Mouse (Mus musculus) hindbrain, embryonic 12.5 days (tissue): ENCODE data around the gene Prdm1. TPM values are rescaled to one million over a fixed set of nuclear protein-coding genes. Genes with fewer than 3 reads are reported as not detected.

Experiments
- ATAC-seq: fragments of 200-750 bp; cut with Nextera tagmentation; 2 replicates; pipeline ENCODE4 v1.8.0; 2017; ENCODE audit warnings: moderate TSS enrichment; ENCODE audit not compliant: low FRiP score
- H3K27ac ChIP-seq: fragments of 300-500 bp; sonication (generic); 2 replicates; pipeline ENCODE4 v1.5.1; 2016; ENCODE audit warnings: mild to moderate bottlenecking
- H3K27me3 ChIP-seq: fragments of 300-500 bp; sonication (generic); 2 replicates; pipeline ENCODE4 v1.6.1; 2016; ENCODE audit warnings: mild to moderate bottlenecking
- H3K36me3 ChIP-seq: fragments of 300-500 bp; sonication (generic); 2 replicates; pipeline ENCODE4 v1.6.1; 2016; ENCODE audit warnings: mild to moderate bottlenecking
- H3K4me1 ChIP-seq: fragments of 300-500 bp; sonication (generic); 2 replicates; pipeline ENCODE4 v1.6.1; 2016
- H3K4me2 ChIP-seq: fragments of 300-500 bp; sonication (generic); replicated peaks from 2 replicates; pipeline ENCODE4 v1.6.1; 2016; ENCODE audit warnings: mild to moderate bottlenecking
- H3K4me3 ChIP-seq: fragments of 300-500 bp; sonication (generic); 2 replicates; pipeline ENCODE4 v1.5.1; 2016; ENCODE audit warnings: mild to moderate bottlenecking
- H3K9ac ChIP-seq: fragments of 300-500 bp; sonication (generic); 2 replicates; pipeline ENCODE4 v1.6.1; 2016; ENCODE audit warnings: mild to moderate bottlenecking, moderate library complexity
- H3K9me3 ChIP-seq: fragments of 300-500 bp; sonication (generic); replicated peaks from 2 replicates; pipeline ENCODE4 v1.6.1; 2016; ENCODE audit warnings: mild to moderate bottlenecking
- WGBS: fragments of 180-500 bp; shearing (Covaris S2); methylation state at CpG from one replicate; pipeline ENCODE4 v1.1.7; 2016; 5-methylcytosine and 5-hydroxymethylcytosine counted together
- polyA plus RNA-seq: library from polyadenylated mRNA; unstranded; fragments of >200 nt; fragmentation: Nextera tagmentation; extraction: Ambion mirVana; gene quantifications from 2 replicates; pipeline ENCODE4 v1.2.1, GENCODE M21; 2016

The Prdm1 gene
- polyA plus RNA-seq, 1 experiment from 2014 or later, result 0.87 TPM

DNA sequence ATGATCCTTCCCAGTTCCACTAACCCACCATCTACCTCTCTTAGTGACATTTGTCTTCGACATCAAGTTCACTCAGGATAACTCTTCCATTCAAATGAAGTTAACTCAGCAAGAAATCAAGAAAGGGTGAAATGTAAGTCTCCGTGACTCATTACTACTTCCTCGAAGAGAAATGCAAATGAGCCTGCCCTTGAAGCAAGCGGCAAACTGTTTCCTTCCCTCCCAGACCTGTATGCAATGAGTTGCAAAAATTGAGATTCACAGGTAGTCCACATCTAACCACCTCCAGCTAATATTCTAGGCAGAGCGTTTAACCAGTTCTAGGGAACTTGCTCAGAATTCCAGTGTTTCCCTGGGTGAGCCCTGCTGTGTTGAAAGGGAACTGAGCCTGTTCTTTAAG lies 78.6 kb downstream of the Prdm1 start:
- 67% methylated on average over 5 of the region's 5 CpGs for WGBS
- H3K9ac ChIP-seq, result no peak overlapping the region
- H3K27ac ChIP-seq, result no peak overlapping the region
- no peaks in the 10 kb centered on the region for H3K9me3 ChIP-seq
- no peak overlapping the region for H3K4me2 ChIP-seq
- no peak overlapping the region for H3K4me3 ChIP-seq
- H3K36me3 ChIP-seq, result no peaks in the 10 kb centered on the region
- no peak for ATAC-seq
- no peaks in the 10 kb centered on the region for H3K4me1 ChIP-seq
- 0 out of 2 replicates have a peak, but pooled peaks cover 3% of the 10 kb centered on the region for H3K27me3 ChIP-seq

DNA sequence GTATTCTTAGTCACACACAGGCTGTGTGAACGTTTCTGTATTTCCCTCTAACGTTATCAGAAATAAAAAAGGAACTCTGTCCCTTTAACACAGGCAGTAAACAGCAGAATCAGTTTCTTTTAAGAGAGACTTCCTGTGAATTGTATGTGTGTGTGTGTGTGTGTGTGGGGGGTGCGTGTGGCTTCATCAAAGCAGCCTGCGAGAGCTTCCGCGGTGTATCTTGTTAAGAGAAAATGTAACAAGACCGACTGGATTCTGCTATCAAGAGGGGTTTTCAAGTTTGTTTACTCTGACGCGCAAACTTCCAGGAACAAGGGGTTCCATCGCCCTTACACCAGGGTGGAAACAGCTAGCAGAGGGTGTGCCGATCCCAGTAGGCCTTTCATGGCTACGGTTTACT lies 80.1 kb downstream of the Prdm1 start:
- Histone ChIP-seq H3K4me3 (no peak overlapping the region), H3K9me3 (no peaks in the 10 kb centered on the region), H3K36me3 (no peaks in the 10 kb centered on the region), H3K9ac (no peak overlapping the region), H3K4me2 (no peak overlapping the region), H3K4me1 (no peaks in the 10 kb centered on the region), H3K27ac (no peak overlapping the region), H3K27me3 (no peaks in the 10 kb centered on the region)
- WGBS, result 62% methylated on average over 12 of the region's 12 CpGs
- no peak for ATAC-seq

DNA sequence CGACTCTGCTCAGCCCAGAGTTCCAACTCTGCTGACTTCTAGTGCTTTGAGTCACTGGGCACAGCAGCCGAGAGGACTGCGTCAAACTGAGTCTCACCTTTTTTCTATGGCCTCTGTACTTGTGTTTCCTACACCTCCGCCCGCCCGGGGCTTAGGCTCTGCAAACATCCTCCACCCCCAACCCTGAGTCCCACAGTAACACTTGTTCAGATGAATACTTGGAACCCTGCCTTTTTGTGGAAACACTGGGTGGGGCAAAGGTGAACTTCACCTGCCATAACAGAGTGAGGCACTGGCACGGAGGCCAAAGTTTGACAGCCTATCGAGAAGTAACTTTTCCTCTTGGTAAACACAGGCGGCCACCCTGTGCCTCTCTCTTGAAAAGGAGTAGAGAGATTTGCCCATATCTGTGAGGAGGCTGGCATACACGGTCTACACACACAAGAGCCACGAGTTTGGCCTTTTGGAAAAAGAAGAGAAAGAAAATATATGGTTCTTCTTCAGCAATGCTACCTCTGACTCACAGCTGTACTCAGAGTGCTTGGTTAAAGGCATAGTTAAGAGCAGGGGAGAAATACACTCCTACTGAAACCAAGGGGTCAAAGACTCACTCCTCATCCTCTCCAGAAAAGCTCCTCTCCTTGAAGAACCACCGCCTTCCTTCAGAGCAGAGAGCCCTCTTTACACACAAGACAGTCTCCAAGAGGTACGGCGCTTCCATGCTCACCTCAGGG lies 80.7 kb downstream of the Prdm1 start:
- H3K4me2 ChIP-seq, result no peak overlapping the region
- H3K27ac ChIP-seq, result no peak overlapping the region
- no peaks in the 10 kb centered on the region for H3K4me1 ChIP-seq
- no peak overlapping the region for H3K4me3 ChIP-seq
- no peak overlapping the region for H3K9ac ChIP-seq
- WGBS, result 88% methylated on average over 14 of the region's 14 CpGs
- no peaks in the 10 kb centered on the region for H3K9me3 ChIP-seq
- no peaks in the 10 kb centered on the region for H3K27me3 ChIP-seq
- no peak for ATAC-seq
- no peaks in the 10 kb centered on the region for H3K36me3 ChIP-seq

DNA sequence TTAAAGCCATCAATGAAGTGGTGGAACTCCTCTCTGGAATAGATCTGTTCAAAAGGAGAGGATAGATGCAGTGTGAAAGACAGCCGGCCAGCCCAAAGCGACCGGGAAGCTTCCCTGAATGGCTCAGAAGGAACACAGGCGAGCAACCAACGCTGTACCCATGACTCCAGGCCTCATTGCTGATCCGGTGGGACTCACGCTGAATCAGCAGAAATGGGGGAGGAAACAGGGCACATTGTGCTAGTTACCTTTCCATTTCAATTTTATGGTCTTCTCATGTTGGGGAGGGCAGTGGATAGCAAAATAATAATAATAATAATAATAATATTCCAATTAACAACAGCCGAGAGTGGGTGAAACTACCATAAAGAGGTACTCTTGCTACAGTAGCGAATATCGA lies 81.3 kb downstream of the Prdm1 start:
- ATAC-seq, result no peak
- no peaks in the 10 kb centered on the region for H3K4me1 ChIP-seq
- H3K27me3 ChIP-seq, result no peaks in the 10 kb centered on the region
- no peaks in the 10 kb centered on the region for H3K9me3 ChIP-seq
- 91% methylated on average over 10 of the region's 10 CpGs for WGBS
- no peak overlapping the region for H3K4me2 ChIP-seq
- no peak overlapping the region for H3K4me3 ChIP-seq
- H3K27ac ChIP-seq, result no peak overlapping the region
- no peak overlapping the region for H3K9ac ChIP-seq
- no peaks in the 10 kb centered on the region for H3K36me3 ChIP-seq

DNA sequence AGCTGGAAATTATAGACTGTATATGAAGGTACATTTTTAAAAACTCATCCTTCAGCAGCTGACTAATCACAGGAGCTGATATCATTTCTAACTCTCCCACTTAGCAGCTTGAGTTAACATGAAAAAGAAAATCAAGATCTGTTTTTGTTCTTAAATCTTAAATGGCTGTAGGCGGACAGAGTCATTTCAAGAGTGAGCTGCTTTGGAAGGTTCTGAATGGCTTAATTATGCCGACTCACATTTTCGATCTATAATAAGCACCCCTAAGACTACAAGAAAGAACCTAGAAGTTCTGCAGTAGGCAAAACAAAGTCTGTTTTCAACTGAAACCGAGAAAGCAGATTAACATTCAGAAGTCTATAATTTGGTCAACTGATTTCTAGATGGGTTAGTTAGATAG lies 83.9 kb downstream of the Prdm1 start:
- no peak overlapping the region for H3K9ac ChIP-seq
- no peaks in the 10 kb centered on the region for H3K9me3 ChIP-seq
- H3K4me3 ChIP-seq, result no peak overlapping the region
- no peak for ATAC-seq
- H3K4me1 ChIP-seq, result no peaks in the 10 kb centered on the region
- H3K27me3 ChIP-seq, result no peaks in the 10 kb centered on the region
- H3K4me2 ChIP-seq, result no peak overlapping the region
- 66% methylated on average over 4 of the region's 4 CpGs for WGBS
- H3K36me3 ChIP-seq, result no peaks in the 10 kb centered on the region
- H3K27ac ChIP-seq, result no peak overlapping the region

DNA sequence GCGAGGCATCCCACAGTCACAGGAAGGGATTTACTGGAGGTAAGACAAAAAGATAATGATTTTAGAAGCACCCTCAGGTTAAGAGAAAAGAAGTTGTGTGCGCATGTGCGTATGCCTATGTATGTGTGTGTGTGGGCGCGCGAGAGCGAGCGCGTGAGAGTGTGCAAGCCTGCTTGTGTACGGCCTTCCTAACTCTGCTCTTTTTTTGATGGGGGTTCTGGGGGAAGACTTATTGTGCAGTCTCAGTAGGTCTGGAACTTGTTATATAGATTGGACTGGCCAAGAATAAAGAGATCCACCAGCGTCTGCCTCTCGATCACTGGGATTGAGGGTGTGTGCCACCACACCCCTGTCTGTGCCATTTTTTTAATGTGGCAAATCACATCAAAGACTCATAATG lies 84.6 kb downstream of the Prdm1 start:
- no peak overlapping the region for H3K4me3 ChIP-seq
- WGBS, result 80% methylated on average over 12 of the region's 12 CpGs
- no peak overlapping the region for H3K9ac ChIP-seq
- no peaks in the 10 kb centered on the region for H3K36me3 ChIP-seq
- H3K4me2 ChIP-seq, result no peak overlapping the region
- no peak for ATAC-seq
- no peaks in the 10 kb centered on the region for H3K27me3 ChIP-seq
- H3K9me3 ChIP-seq, result no peaks in the 10 kb centered on the region
- no peaks in the 10 kb centered on the region for H3K4me1 ChIP-seq
- H3K27ac ChIP-seq, result no peak overlapping the region

DNA sequence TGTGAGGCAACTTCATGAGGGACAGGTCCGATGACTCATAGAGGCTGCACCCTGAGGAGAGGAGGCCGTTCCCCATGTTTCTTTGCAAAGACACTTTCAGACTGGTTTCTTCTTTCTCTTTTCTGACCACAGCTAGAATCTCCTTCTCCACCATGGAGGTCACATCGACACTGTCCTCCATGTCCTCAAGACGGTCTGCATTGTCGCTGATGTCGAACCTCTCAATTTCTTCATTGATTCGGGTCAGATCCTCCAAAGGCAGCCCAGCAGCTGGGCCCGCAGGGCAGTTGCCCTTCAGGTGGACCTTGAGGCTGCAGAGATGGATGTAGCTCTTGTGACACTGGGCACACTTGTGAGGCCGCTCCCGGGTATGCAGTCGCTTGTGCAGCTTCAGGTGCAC lies 88.6 kb downstream of the Prdm1 start:
- 85% methylated on average over 11 of the region's 11 CpGs for WGBS
- Histone ChIP-seq H3K9me3 (no peaks in the 10 kb centered on the region), H3K36me3 (no peaks in the 10 kb centered on the region), H3K27me3 (no peaks in the 10 kb centered on the region), H3K4me1 (no peaks in the 10 kb centered on the region), H3K4me2 (no peak overlapping the region), H3K9ac (no peak overlapping the region), H3K4me3 (no peak overlapping the region), H3K27ac (no peak overlapping the region)
- ATAC-seq, result no peak

DNA sequence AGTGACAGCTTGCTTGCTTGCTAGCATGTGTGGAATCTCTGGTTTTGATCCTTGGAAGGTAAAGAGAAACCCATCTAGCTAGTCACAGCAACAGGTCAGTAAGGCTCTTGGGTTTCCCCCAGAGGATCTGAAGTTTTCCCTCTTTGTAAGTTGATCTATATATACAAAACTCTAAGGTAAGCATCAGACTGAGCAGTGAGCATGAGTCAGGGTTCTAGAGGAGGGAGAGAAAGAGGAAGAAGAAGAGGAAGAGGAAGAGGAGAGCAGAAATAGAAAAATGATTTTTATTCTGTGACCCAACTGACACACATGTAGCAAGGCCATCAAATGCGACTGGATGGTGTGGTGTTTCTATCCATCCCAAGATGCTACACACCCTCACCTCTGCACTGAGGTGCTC lies 90.7 kb downstream of the Prdm1 start:
- H3K4me2 ChIP-seq, result no peak overlapping the region
- H3K4me3 ChIP-seq, result no peak overlapping the region
- no peak overlapping the region for H3K9ac ChIP-seq
- H3K9me3 ChIP-seq, result no peaks in the 10 kb centered on the region
- WGBS, result 94% methylated on average over 1 of the region's 1 CpGs
- ATAC-seq, result no peak
- peaks cover 4% of the 10 kb centered on the region; the same call in 1 of the 2 replicates for H3K27me3 ChIP-seq
- H3K36me3 ChIP-seq, result no peaks in the 10 kb centered on the region
- no peaks in the 10 kb centered on the region for H3K4me1 ChIP-seq
- no peak overlapping the region for H3K27ac ChIP-seq

DNA sequence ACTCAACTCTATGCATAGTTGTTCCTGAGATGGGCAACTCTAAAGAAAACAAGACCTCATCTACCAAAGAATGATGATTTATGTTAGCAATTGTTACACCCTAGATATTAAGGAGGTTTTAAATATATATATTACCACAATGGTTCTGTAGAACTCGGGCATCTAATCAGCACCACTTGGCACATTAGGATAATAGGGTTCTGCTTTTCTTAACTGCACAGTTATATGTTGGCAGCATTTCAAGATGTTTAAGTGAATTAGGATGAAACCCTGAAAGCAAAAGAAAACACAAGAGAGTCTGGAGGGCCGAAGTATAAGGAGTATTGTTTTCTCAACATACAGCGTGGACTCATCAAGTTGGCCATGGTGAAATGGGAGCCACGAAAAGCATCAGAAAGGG lies 92.3 kb downstream of the Prdm1 start:
- Histone ChIP-seq H3K27ac (no peak overlapping the region), H3K36me3 (no peaks in the 10 kb centered on the region), H3K9ac (no peak overlapping the region), H3K4me1 (no peaks in the 10 kb centered on the region), H3K9me3 (no peaks in the 10 kb centered on the region), H3K27me3 (peaks cover 4% of the 10 kb centered on the region; the same call in 1 of the 2 replicates), H3K4me2 (no peak overlapping the region), H3K4me3 (no peak overlapping the region)
- 88% methylated on average over 4 of the region's 4 CpGs for WGBS
- ATAC-seq, result no peak

DNA sequence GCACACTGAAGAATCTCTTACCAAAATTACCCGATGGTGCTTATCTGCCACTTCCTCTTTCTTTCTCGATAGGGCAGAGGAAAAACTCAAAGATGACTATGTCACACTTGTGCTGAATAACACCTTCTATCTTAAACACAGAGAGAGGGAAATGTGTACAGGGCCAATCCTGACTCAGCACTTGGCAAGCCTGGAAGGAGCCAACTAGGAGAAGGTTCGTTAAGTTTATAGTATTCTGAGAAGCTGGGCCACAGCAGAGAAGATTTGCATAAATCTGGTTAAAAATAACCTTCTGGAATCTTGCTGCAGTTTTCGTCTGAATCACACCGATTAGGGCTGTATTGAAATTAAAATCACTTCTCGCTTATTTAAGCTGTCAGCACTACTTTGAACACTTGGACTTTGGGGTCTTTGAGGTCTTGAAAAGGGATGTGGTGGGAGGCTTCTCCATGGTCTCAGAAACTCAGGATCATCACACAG lies 93.6 kb downstream of the Prdm1 start:
- no peaks in the 10 kb centered on the region for H3K4me1 ChIP-seq
- 67% methylated on average over 6 of the region's 6 CpGs for WGBS
- no peaks in the 10 kb centered on the region for H3K9me3 ChIP-seq
- H3K4me2 ChIP-seq, result no peak overlapping the region
- H3K4me3 ChIP-seq, result no peak overlapping the region
- H3K27me3 ChIP-seq, result peaks cover 4% of the 10 kb centered on the region; the same call in 1 of the 2 replicates
- ATAC-seq, result no peak
- H3K9ac ChIP-seq, result no peak overlapping the region
- H3K36me3 ChIP-seq, result no peaks in the 10 kb centered on the region
- no peak overlapping the region for H3K27ac ChIP-seq

DNA sequence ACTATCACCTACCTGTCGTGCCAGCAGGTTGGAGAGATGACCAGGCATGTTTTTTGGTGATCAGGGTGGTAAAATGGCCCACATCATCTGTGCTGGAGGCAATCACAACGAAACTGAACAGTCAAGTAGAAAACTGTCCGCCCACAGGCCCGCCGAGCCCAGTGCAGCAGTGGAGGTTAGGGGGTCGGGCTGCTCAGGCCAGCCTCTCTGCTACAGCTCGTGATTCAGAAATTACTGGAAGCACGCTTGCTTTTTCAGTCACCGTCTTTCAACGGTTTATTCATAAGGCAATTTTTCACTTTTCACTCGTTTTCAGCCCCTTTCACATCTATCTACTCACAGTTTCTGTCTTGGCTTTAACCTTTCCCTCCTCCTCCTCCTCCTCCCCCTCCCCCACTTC lies 96.1 kb downstream of the Prdm1 start:
- Histone ChIP-seq H3K4me1 (no peaks in the 10 kb centered on the region), H3K4me2 (no peak overlapping the region), H3K36me3 (no peaks in the 10 kb centered on the region), H3K27ac (no peak overlapping the region), H3K9ac (no peak overlapping the region), H3K9me3 (no peaks in the 10 kb centered on the region), H3K27me3 (peaks cover 4% of the 10 kb centered on the region; the same call in 1 of the 2 replicates), H3K4me3 (no peak overlapping the region)
- ATAC-seq, result no peak
- 72% methylated on average over 11 of the region's 11 CpGs for WGBS

DNA sequence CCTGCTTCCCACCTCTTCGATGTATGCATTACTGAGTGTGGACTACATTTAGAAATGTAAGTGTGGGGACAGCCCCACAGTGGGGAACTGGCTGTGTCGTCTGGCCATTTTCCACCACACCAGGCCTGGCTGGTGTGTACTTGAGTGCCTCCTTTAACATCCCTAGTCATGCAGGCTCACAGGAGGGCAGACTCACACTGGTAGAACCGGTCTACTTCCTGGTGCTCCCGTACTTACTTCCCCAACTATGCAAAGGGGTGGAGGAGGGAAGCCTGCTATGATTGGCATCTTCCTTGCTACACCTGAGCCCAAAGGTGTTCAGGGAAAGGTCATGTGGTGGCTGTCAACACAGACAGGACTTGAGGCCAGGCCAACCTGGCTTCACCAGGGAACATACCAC lies 96.6 kb downstream of the Prdm1 start:
- Histone ChIP-seq H3K9ac (no peak overlapping the region), H3K36me3 (no peaks in the 10 kb centered on the region), H3K4me2 (no peak overlapping the region), H3K9me3 (no peaks in the 10 kb centered on the region), H3K4me3 (no peak overlapping the region), H3K27ac (no peak overlapping the region), H3K4me1 (no peaks in the 10 kb centered on the region), H3K27me3 (peaks cover 4% of the 10 kb centered on the region; the same call in 1 of the 2 replicates)
- WGBS, result 91% methylated on average over 4 of the region's 4 CpGs
- ATAC-seq, result no peak

DNA sequence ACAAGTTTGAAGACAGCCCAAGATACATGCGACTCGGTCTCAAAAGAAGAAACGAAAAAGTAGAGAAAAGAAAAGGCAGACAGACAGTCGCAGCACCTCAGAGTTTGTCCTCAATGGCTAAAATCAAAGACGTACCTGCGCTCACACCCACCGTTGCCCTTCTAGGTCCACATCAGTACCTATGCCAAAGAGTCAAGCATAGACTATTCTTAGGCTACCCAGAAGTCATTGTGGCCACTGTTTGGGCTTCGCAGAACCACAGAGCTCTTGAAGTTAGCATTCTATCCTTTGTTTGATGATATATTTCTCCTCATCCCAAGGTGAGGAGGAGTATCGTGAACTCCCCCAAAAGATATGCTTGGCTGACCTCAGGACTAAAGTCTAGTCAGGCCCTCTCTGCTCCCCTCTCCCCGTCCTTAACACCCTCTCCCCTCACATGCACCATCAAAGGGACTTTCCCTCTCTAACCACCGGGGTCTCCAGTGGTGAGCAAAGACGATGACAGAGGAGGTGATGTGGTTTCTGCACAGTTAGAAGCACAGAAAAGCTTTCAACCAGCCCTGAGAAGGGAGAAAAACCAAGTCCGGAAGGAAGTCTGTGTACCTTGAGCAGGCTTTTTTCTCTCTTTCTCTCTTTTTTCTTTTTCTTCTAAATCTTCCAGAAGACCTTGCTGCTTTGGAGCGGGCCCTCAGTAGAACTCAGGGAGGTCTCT lies 99.0 kb downstream of the Prdm1 start:
- H3K9ac ChIP-seq, result no peak overlapping the region
- H3K27ac ChIP-seq, result no peak overlapping the region
- H3K4me2 ChIP-seq, result no peak overlapping the region
- WGBS, result 89% methylated on average over 14 of the region's 14 CpGs
- no peaks in the 10 kb centered on the region for H3K9me3 ChIP-seq
- no peak for ATAC-seq
- H3K4me3 ChIP-seq, result no peak overlapping the region
- H3K36me3 ChIP-seq, result no peaks in the 10 kb centered on the region
- peaks cover 7% of the 10 kb centered on the region; the same call in 1 of the 2 replicates for H3K27me3 ChIP-seq
- H3K4me1 ChIP-seq, result no peaks in the 10 kb centered on the region
